Mouse (Mus musculus): ENCODE results near the gene Mrpl43. TPM values are rescaled to one million over a fixed set of nuclear protein-coding genes. Genes with fewer than 3 reads are reported as not detected.

The Mrpl43 gene
- polyA plus RNA-seq, 1 experiment: 68.3 TPM

GRCm38 (mm10) chr19:45013581-45014225 is 7.5 kb upstream of the Mrpl43 start:
- Histone ChIP-seq H3K4me3 (ENCODE audit: insufficient read depth, low read length) (no peak overlapping the region), H3K4me1 (ENCODE audit: control insufficient read depth, insufficient read depth, low read length) (peaks cover 5% of the 10 kb centered on the region), H3K27ac (ENCODE audit: insufficient read depth, low read length) (no peak overlapping the region)
- no peak for TF ChIP-seq POLR2A (IDR thresholded peaks at IDR 0.05; ENCODE audit: extremely low read depth, insufficient read depth, low read length)
- no peak for TF ChIP-seq CTCF (IDR thresholded peaks at IDR 0.05; ENCODE audit: extremely low read depth, insufficient read depth, low read length)

- Histone ChIP-seq H3K4me1 (ENCODE audit: control insufficient read depth, insufficient read depth, low read length) (peaks cover 5% of the 10 kb centered on the region), H3K27ac (ENCODE audit: insufficient read depth, low read length) (no peak overlapping the region), H3K4me3 (ENCODE audit: insufficient read depth, low read length) (no peak overlapping the region)
- TF ChIP-seq POLR2A (IDR thresholded peaks at IDR 0.05; ENCODE audit: extremely low read depth, insufficient read depth, low read length): no peak
- TF ChIP-seq CTCF (IDR thresholded peaks at IDR 0.05; ENCODE audit: extremely low read depth, insufficient read depth, low read length): peak; percentile 24; the same call in 1 of the 2 replicates
Observed at GRCm38 (mm10) chr19:45012636-45013035, 6.4 kb upstream of the Mrpl43 start.

GRCm38 (mm10) chr19:45012219-45012618 is 6.0 kb upstream of the Mrpl43 start:
- Histone ChIP-seq H3K4me3 (ENCODE audit: insufficient read depth, low read length) (no peak overlapping the region), H3K27ac (ENCODE audit: insufficient read depth, low read length) (no peak overlapping the region), H3K4me1 (ENCODE audit: control insufficient read depth, insufficient read depth, low read length) (peaks cover 5% of the 10 kb centered on the region)
- TF ChIP-seq POLR2A (IDR thresholded peaks at IDR 0.05; ENCODE audit: extremely low read depth, insufficient read depth, low read length) (no peak), CTCF (IDR thresholded peaks at IDR 0.05; ENCODE audit: extremely low read depth, insufficient read depth, low read length) (no peak)

- no peak overlapping the region for H3K4me3 ChIP-seq (ENCODE audit: insufficient read depth, low read length)
- peaks cover 5% of the 10 kb centered on the region for H3K4me1 ChIP-seq (ENCODE audit: control insufficient read depth, insufficient read depth, low read length)
- TF ChIP-seq CTCF (IDR thresholded peaks at IDR 0.05; ENCODE audit: extremely low read depth, insufficient read depth, low read length) (no peak), POLR2A (IDR thresholded peaks at IDR 0.05; ENCODE audit: extremely low read depth, insufficient read depth, low read length) (no peak)
- no peak overlapping the region for H3K27ac ChIP-seq (ENCODE audit: insufficient read depth, low read length)
Observed at GRCm38 (mm10) chr19:45010646-45011045, 4.4 kb upstream of the Mrpl43 start.

- Histone ChIP-seq H3K27ac (ENCODE audit: insufficient read depth, low read length) (no peak overlapping the region), H3K4me3 (ENCODE audit: insufficient read depth, low read length) (no peak overlapping the region), H3K4me1 (ENCODE audit: control insufficient read depth, insufficient read depth, low read length) (no peaks in the 10 kb centered on the region)
- TF ChIP-seq CTCF (IDR thresholded peaks at IDR 0.05; ENCODE audit: extremely low read depth, insufficient read depth, low read length) (no peak), POLR2A (IDR thresholded peaks at IDR 0.05; ENCODE audit: extremely low read depth, insufficient read depth, low read length) (no peak)
Observed at GRCm38 (mm10) chr19:45007425-45008191, 1.4 kb upstream of the Mrpl43 start.

GRCm38 (mm10) chr19:45007021-45007420 is 779 bp upstream of the Mrpl43 start:
- H3K4me3 ChIP-seq (ENCODE audit: insufficient read depth, low read length): peak overlapping the region; percentile 90
- no peak for TF ChIP-seq POLR2A (IDR thresholded peaks at IDR 0.05; ENCODE audit: extremely low read depth, insufficient read depth, low read length)
- TF ChIP-seq CTCF (IDR thresholded peaks at IDR 0.05; ENCODE audit: extremely low read depth, insufficient read depth, low read length): no peak
- H3K27ac ChIP-seq (ENCODE audit: insufficient read depth, low read length): no peak overlapping the region
- no peaks in the 10 kb centered on the region for H3K4me1 ChIP-seq (ENCODE audit: control insufficient read depth, insufficient read depth, low read length)

GRCm38 (mm10) chr19:45005444-45005843 is 798 bp downstream of the Mrpl43 start, which contains the start of gene Twnk:
Twnk (plus strand) TSS chr19:45005663.
- TF ChIP-seq POLR2A (IDR thresholded peaks at IDR 0.05; ENCODE audit: extremely low read depth, insufficient read depth, low read length): peak; percentile 38; the same call in 1 of the 2 replicates
- no peak for TF ChIP-seq CTCF (IDR thresholded peaks at IDR 0.05; ENCODE audit: extremely low read depth, insufficient read depth, low read length)
- no peak within 1 kb of the TSS for H3K27ac ChIP-seq (ENCODE audit: insufficient read depth, low read length)

GRCm38 (mm10) chr19:45003740-45004516 is 2.3 kb downstream of the Mrpl43 start:
- no peak for TF ChIP-seq CTCF (IDR thresholded peaks at IDR 0.05; ENCODE audit: extremely low read depth, insufficient read depth, low read length)
- no peak for TF ChIP-seq POLR2A (IDR thresholded peaks at IDR 0.05; ENCODE audit: extremely low read depth, insufficient read depth, low read length)
- no peak overlapping the region for H3K27ac ChIP-seq (ENCODE audit: insufficient read depth, low read length)
- no peak overlapping the region for H3K4me3 ChIP-seq (ENCODE audit: insufficient read depth, low read length)
- H3K4me1 ChIP-seq (ENCODE audit: control insufficient read depth, insufficient read depth, low read length): no peaks in the 10 kb centered on the region

More at GRCm38 (mm10) chr19:45005444-45005843, 798 bp downstream of the Mrpl43 start, which contains the start of gene Twnk:
- Histone ChIP-seq H3K4me1 (ENCODE audit: control insufficient read depth, insufficient read depth, low read length) (no peaks in the 10 kb centered on the region), H3K4me3 (ENCODE audit: insufficient read depth, low read length) (peak within 1 kb of the TSS; percentile 90)

GRCm38 (mm10) chr19:45002301-45002700 is 3.9 kb downstream of the Mrpl43 start:
- Histone ChIP-seq H3K4me1 (ENCODE audit: control insufficient read depth, insufficient read depth, low read length) (no peaks in the 10 kb centered on the region), H3K27ac (ENCODE audit: insufficient read depth, low read length) (no peak overlapping the region), H3K4me3 (ENCODE audit: insufficient read depth, low read length) (no peak overlapping the region)
- TF ChIP-seq POLR2A (IDR thresholded peaks at IDR 0.05; ENCODE audit: extremely low read depth, insufficient read depth, low read length): no peak
- TF ChIP-seq CTCF (IDR thresholded peaks at IDR 0.05; ENCODE audit: extremely low read depth, insufficient read depth, low read length): no peak
